Mouse (Mus musculus): ENCODE measurements around the gene Tmem114.

Tmem114 gene

GRCm38 (mm10) chr16:8424971-8425330, at the start of gene Tmem114:
Tmem114 (minus strand) TSS chr16:8425136.
- DNase-seq (ENCODE audit: low read depth, low spot score), result no peak

DNA sequence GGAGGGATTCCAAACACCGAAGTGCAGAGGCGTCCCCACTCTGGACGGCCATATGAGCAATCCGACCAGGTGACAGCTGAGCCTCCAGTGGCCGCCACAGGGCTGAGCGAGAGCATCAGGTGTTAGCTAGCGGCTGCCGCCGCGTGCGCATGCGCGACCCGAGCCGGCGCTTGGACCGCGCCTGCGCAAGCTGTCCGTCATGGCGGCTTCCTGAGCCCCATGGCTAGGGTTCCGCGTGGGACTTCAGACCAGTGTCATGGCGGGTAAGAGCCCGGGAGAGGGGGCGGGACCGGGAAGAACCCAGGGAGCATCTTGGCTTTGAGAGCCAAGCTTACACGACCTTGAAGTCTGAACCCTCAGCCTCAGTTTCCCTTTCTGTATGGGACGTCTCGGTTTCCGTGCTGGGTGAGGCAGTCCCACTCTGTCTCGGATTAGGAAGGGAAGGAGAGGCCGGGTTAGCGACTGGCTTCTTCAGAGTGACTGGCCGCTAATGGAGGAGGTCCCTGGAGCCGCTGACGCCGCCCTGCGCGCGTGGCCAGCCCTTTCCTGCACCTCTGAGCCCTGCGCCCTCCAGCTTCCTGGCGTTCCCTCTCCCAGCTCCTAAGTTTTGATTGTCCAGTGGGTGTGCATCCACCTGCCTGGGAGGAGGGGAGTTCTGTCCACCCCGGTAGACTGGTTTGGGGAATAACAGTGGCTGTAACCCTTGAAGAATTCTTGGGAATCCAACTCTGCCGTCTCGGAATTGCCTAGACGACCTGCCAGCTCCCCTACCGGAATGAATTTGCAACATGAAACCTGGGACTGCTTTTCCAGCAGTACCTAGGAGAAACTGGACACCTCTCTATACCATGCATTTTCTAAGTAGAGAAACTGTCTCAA, 45.9 kb upstream of the Tmem114 start, which contains the start of gene Mettl22:
TSS of gene Mettl22 (plus strand) at position 186 of the 879 bp plus-strand sequence.
- peak; percentile 94 for DNase-seq (ENCODE audit: low read depth, low spot score)

DNA sequence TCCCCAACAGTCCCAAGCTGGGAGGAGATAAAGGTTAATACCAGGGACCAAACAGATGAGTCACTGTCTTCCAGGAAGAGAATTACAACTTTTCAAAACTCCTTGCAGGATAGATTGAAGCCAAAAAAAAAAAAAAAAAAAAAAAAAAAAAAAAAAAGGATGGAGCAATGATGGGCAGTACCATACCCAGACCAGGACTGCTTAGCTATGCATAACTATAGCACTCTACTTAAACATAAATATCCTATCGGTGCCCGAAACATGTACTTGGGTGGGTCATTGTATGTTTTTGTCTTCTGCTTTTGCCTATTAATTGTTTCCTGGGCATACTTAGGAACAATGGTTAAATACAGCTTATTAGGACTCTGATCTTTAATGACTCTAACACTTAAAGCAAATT, 45.2 kb upstream of the Tmem114 start:
- DNase-seq (ENCODE audit: low read depth, low spot score), result no peak

- peak; percentile 66 for DNase-seq (ENCODE audit: low read depth, low spot score)
Measured at GRCm38 (mm10) chr16:8459098-8459497, 34.2 kb upstream of the Tmem114 start.

DNA sequence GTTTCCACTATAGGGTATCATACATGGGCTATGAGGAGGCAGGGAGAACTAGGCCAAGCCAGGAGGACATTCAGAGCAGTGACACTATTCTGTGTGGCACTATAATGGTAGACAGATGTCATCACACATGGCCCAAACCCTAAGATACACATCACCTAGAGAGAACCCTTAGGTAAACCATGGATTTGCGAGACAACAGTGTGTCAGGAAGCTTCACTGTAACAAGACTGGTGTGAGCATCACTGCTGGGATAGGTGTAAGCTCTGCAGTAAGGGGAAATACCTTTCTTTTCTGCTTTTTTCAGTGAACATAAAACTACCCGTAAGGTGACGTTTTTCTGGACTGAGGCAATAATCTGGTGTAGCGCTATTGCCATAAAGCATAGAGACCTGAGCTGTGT, 33.5 kb upstream of the Tmem114 start:
- no peak for DNase-seq (ENCODE audit: low read depth, low spot score)

DNA sequence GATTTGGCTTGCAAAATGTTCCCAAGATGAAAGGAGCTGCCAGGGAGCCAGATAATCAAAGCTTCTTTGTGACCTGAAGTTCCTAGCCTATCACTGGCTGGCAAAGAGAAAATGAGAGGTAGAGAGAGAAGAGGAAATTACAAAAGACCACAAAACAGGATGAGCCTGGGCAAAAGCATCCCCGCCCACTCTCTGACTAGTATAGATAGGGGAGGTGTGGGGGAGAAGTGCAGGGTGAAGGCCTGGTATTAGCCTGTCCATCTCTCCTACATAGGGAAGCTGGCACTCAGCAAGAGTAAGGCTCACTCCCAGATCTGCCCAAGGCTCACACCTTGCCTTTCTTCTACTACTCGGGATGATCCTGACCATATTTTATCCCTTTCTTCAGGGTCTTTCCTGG, 30.3 kb upstream of the Tmem114 start:
- DNase-seq (ENCODE audit: low read depth, low spot score), result peak; percentile 52

GRCm38 (mm10) chr16:8453301-8453700, 28.4 kb upstream of the Tmem114 start:
- DNase-seq (ENCODE audit: low read depth, low spot score), result no peak

GRCm38 (mm10) chr16:8446256-8446655, 21.3 kb upstream of the Tmem114 start:
- DNase-seq (ENCODE audit: low read depth, low spot score), result no peak

DNA sequence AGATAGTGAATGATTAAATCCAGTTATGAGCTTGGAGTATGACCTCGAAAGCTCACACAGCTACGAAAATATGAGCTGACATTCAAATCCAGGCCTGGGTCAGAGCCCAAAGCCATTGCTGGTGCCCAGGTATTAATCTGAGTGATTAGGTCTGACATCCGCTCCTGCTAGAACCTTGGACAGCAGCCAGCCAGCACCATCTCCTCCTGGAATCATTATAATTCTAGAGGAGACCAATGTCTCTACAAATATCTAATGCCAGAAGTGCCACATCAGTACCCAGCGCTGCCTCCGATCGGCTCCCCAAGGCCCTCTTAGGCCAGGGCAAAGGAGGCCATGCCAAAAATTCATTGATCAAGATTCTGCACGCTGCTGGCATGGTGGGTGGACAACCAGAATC, 20.0 kb upstream of the Tmem114 start:
- DNase-seq (ENCODE audit: low read depth, low spot score), result no peak

DNA sequence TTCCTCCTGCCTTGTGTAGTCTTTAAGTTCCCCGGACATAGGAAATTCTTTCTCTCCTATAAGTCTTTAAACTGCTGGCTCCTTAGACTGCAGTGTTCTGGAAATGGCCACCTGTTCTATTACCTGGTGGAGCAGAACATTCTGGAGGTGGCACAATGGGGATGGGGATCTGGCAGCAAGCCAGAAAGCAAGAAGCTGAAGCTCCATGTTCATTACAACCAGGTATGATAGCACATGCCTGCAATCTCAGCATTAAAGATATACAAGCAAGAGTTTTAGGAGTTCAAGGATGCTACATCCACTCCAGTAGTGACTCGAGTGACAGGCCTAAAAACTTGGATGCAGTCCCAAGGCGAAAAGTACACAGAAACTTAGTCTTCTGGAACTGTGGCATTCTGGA, 7.7 kb upstream of the Tmem114 start:
- DNase-seq (ENCODE audit: low read depth, low spot score), result no peak

DNA sequence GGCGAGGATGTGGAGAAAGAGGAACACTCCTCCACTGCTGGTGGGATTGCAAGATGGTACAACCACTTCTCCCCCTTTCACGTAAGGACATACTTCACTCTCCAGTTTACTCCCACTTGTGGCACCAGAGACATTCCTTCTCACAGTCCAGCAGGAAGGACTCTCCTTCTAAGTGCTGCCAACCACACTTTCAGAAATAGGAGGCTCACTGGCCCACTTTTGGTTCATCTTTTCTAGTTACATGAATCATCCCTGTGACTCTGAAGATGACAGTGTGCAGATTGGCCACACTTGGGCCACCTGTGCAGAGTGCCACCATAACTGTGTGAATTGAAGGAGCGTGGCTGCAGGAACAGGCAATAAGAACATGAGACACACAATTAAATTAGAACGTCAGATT, 4.6 kb upstream of the Tmem114 start:
- DNase-seq (ENCODE audit: low read depth, low spot score), result no peak

GRCm38 (mm10) chr16:8425736-8426135, 800 bp upstream of the Tmem114 start:
- DNase-seq (ENCODE audit: low read depth, low spot score), result no peak

DNA sequence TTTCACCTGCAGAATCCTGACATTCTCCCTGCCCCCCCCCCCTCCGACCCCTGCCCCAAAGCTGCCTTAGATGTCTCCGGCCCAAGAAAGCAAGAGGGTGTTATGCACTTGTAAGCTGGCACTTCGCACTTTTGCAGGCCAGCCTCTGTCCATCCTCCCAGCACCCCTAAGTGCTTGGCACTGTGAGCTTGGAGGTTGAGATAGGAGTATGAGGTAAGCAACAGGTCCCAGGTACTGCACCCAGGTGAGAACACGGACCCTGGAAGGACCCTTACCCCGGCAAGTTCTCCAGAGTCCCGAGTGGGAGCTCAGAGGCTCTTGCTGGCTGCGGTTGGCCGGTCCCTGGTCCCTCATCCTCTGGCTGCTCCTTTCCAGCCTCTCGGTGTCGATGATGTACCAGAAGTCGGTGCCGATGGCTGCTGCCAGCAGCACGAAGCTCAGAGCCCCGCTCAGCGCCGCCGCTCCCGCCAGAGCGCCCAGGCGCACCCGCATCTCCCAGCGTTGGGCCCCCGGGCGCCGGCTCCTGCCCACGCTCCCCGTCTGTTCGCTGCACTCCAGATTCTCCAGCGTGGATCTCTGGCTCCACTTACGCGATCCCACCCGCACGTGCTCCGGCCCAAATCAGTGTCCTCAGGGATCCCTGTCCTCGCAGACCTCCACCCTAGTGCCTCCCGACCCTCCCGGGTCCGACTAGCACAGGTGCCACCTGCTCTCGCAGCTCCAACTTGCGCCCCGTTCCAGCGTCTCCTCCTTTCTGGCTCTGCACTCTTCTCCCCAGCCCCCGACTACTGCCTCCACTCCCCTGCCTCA, 570 bp downstream of the Tmem114 start:
- DNase-seq (ENCODE audit: low read depth, low spot score), result no peak

DNA sequence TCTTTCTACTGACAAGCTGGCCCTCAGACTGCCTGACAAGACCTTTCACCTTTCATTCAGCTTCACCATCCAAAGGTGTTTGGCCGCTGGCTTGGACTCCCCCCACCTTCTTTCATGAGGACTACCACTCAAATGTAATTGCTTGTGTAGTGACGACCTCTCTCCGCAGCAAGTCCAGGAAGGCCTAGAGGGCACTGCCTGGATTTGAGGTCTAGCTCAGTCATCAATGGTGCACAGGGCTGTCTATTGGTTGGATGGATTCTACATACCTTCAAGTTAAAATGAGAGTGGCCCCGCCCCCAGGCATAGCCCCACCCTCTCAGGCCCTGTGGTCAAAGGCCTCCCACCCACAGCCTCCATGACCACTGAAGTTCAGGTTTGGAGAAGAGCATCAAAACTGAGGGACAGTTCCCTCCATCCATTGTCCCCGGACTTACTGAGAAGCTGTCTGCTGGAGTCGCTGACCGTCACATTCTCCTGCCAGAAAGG, 1.3 kb downstream of the Tmem114 start:
- no peak for DNase-seq (ENCODE audit: low read depth, low spot score)

DNA sequence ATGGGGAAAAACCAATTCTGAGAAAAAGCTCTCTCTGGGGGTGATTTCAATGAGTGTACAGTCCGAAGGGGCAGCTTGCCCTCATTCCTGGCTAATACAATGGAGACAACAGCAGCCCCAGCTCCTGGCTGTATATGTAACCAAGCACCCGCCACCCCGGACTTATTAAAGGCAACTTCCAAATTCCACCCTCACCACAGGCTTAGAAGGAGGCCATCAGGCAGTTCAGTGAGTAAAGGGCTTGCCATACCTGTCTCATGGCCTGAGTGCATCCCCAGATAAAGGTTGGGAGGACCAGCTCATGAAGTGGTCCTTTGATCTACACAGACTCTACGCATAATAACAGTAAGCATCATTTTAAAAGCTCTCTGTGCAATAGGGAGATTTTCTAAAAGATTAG, 4.1 kb downstream of the Tmem114 start:
- no peak for DNase-seq (ENCODE audit: low read depth, low spot score)

DNA sequence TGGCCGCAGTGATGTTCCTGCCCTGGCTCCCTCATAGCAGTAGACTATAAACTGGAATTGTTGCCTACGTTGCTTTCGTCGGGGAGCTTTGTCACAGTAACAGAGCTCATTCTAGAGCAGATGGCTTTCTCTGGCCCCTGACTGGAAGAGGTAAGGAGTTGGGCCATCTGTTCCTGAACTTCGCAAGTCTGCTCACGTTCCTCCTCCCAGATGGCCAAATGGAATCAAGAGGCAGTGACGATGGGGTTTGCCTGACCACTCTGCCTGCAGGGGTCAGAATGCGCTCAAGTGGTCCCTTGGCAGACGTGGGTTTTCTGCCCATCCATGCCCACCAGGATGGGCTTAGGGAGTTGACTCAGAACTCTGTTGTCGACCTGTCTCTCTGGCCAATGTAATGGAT, 4.6 kb downstream of the Tmem114 start:
- no peak for DNase-seq (ENCODE audit: low read depth, low spot score)

DNA sequence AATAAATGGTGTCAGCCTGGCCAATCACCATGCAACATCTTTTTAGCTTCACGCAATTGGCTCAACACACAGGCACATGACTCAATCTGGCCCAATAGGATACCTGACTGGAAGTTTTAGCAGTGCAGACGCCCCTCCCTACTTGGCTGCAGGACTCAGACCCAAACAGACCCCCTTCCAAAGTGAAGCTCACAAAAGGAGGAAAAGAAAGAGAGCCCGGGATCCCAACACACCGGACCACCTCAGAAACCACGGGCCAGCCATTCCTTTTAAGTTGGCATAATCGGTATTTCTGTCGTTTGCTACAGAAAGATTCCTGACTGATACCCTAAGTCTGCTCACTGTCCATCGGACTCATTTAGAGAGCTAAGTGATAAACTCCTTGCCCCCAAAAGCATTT, 5.3 kb downstream of the Tmem114 start:
- no peak for DNase-seq (ENCODE audit: low read depth, low spot score)

DNA sequence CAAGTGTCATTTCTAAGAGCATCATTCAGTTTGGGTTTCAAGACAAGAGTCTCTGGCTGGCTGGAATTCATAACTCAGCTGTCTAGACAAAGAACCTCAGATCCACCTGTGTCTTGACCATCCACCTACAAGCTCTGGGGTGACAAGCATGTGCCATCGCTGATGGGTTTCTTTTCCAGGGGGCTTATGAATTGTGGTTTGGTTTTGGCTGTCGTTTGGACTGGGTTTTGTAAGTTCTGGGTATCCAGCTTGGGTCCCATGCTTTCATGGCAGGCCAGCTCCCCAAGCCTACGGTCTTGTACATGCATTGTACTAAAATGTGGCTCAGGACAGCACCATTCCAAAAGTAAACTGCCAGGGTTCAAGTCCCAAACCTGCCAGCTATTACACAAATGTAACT, 6.8 kb downstream of the Tmem114 start:
- no peak for DNase-seq (ENCODE audit: low read depth, low spot score)

DNA sequence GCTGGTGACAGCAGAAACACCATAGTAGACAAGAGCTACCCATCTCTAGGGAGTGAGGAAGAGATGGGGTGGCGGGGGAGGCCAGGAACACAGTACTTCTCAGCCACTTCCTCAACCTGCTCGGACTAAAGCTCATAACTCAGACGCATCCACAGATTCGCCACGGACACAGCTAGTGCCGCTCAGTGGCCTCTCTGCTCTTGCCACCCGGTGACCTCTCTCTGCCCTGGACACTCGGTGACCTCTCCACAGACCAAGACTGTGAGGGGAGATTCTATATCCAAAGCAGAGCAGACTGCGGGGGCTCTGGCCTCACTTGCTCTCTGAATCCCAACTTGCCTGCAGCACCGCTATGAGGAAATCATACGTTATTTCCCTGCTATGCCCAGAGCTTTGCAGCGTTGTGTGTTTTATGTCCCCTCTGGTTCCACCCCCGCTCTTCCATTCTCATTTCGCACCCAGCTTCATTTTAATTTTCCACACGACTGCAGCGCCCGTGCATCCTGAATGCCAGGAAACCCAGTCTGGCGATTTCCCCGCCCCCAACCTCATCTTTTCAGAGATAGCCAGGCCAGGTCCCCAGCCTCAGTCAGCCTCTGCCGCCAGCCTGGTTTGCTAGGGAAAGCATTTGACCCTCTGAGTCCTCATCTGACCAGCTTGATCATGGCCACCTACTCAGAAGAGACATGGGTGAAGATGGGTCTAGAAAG, 7.8 kb downstream of the Tmem114 start:
- no peak for DNase-seq (ENCODE audit: low read depth, low spot score)

DNA sequence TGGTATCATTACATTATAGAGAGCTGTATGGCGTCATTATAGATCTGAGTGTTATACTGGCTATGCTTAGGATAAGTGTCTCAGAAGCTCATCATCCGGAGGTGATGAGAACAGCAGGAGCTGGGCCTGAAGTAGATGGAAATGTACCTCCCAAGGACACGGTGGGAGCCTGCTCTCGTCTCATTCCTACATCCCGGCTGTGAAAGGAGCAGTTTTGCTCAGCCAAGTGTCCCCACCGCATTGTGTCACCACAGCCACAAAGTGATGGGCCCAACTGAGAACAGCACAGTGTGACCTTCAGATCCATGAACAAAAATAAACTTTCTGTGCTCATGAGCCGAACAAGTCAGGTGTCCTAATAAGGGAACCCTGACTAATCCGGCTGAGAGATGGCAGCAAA, 8.9 kb downstream of the Tmem114 start:
- no peak for DNase-seq (ENCODE audit: low read depth, low spot score)

- no peak for DNase-seq (ENCODE audit: low read depth, low spot score)
Measured at GRCm38 (mm10) chr16:8413441-8413840, 11.5 kb downstream of the Tmem114 start.

- DNase-seq (ENCODE audit: low read depth, low spot score), result peak; percentile 58
Measured at GRCm38 (mm10) chr16:8412213-8412612, 12.7 kb downstream of the Tmem114 start.
